Mouse (Mus musculus) leukemia stem cell, adult 10-12 weeks (primary cell): ENCODE results near the gene Spata4. TPM values are rescaled to one million over a fixed set of nuclear protein-coding genes. Genes with fewer than 3 reads are reported as not detected.

Source experiments
- polyA plus RNA-seq: library from polyadenylated mRNA; stranded (reverse); fragments of >175 nt; gene quantifications from 2 replicates; pipeline ENCODE4 v1.2.3, GENCODE M21; 2012; ENCODE audit warnings: low replicate concordance

Gene Spata4
- polyA plus RNA-seq, result not detected in 2 replicates

GRCm38 (mm10) chr8:54600671-54601251 lies at the start of gene Spata4:
Gene Spata4, plus strand, starts transcription at chr8:54600781.

Other genes starting within 250 kb of the Spata4 start
- 0.72 TPM in 1 of 2 replicates, not detected in the other for gene Asb5, start 71.2 kb upstream of the Spata4 start, polyA plus RNA-seq
- 26.1 and 26.6 TPM in 2 replicates for gene Spcs3, start 70.8 kb upstream of the Spata4 start, polyA plus RNA-seq